Mouse (Mus musculus): ENCODE measurements around the gene Tecr. TPM values are rescaled to one million over a fixed set of nuclear protein-coding genes. Genes with fewer than 3 reads are reported as not detected.

Gene Tecr
- polyA plus RNA-seq, 1 experiment from 2014 or later, result 712 TPM

GRCm38 (mm10) chr8:83593325-83594166, 14.2 kb downstream of the Tecr start:
- peak overlapping the region; percentile 62 for H3K4me2 ChIP-seq (replicated peaks)
- H3K27me3 ChIP-seq, result no peaks in the 10 kb centered on the region
- peak overlapping the region; percentile 58 for H3K4me3 ChIP-seq
- no peaks in the 10 kb centered on the region for H3K9me3 ChIP-seq
- H3K27ac ChIP-seq (replicated peaks), result peak overlapping the region; percentile 93
- ATAC-seq (replicated peaks), result no peak
- peaks cover 46% of the 10 kb centered on the region for H3K4me1 ChIP-seq
- peak overlapping the region; percentile 86 for H3K9ac ChIP-seq (replicated peaks)
- 5% methylated on average over 22 of the region's 22 CpGs for WGBS
- H3K36me3 ChIP-seq, result 0 out of 2 replicates have a peak, but pooled peaks cover 4% of the 10 kb centered on the region

DNA sequence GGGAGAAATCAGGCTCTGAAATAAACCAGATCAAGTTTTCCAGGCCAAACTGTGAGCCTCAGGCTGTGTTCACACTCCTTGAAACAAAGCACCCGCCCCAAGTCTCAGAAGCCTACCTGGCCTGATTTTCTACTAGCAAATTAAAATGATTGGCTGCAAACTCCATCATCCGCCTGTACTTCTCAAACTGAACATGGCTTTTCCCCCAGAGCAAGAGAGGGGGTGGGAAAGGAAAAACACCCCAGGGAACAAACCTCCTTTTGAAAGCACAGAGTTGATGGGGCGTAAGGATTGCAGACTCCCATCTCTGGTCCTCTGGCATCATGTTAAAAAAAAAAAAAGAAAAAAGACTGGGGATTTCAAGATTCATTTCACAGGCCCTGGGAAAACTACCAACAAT, 15.1 kb downstream of the Tecr start:
- no peak for ATAC-seq (replicated peaks)
- 50% methylated on average over 3 of the region's 3 CpGs for WGBS
- peak overlapping the region; percentile 86 for H3K9ac ChIP-seq (replicated peaks)
- H3K36me3 ChIP-seq, result 0 out of 2 replicates have a peak, but pooled peaks cover 4% of the 10 kb centered on the region
- no peaks in the 10 kb centered on the region for H3K27me3 ChIP-seq
- H3K9me3 ChIP-seq, result no peaks in the 10 kb centered on the region
- H3K27ac ChIP-seq (replicated peaks), result 0 out of 2 replicates have a peak overlapping the region, but pooled peaks have one; percentile 15
- peaks cover 54% of the 10 kb centered on the region for H3K4me1 ChIP-seq
- peak overlapping the region; percentile 62 for H3K4me2 ChIP-seq (replicated peaks)
- peak overlapping the region; percentile 58 for H3K4me3 ChIP-seq

- Histone ChIP-seq H3K4me3 (no peak overlapping the region), H3K4me1 (peaks cover 60% of the 10 kb centered on the region), H3K27me3 (no peaks in the 10 kb centered on the region), H3K27ac (replicated peaks) (no peak overlapping the region), H3K9ac (replicated peaks) (no peak overlapping the region), H3K9me3 (no peaks in the 10 kb centered on the region), H3K36me3 (0 out of 2 replicates have a peak, but pooled peaks cover 8% of the 10 kb centered on the region), H3K4me2 (replicated peaks) (no peak overlapping the region)
- WGBS, result 82% methylated on average over 7 of the region's 7 CpGs
- ATAC-seq (replicated peaks), result no peak
Measured at GRCm38 (mm10) chr8:83590488-83591023, 17.2 kb downstream of the Tecr start.

- Histone ChIP-seq H3K4me1 (peaks cover 57% of the 10 kb centered on the region), H3K9me3 (no peaks in the 10 kb centered on the region), H3K27ac (replicated peaks) (no peak overlapping the region), H3K4me3 (no peak overlapping the region), H3K27me3 (no peaks in the 10 kb centered on the region), H3K36me3 (0 out of 2 replicates have a peak, but pooled peaks cover 12% of the 10 kb centered on the region), H3K9ac (replicated peaks) (no peak overlapping the region), H3K4me2 (replicated peaks) (no peak overlapping the region)
- no peak for ATAC-seq (replicated peaks)
- WGBS, result 93% methylated on average over 5 of the region's 5 CpGs
Measured at GRCm38 (mm10) chr8:83588886-83589285, 18.9 kb downstream of the Tecr start.

GRCm38 (mm10) chr8:83587644-83588043, 20.1 kb downstream of the Tecr start:
- 89% methylated on average over 6 of the region's 6 CpGs for WGBS
- H3K4me1 ChIP-seq, result peaks cover 50% of the 10 kb centered on the region

GRCm38 (mm10) chr8:83585333-83585732, 22.4 kb downstream of the Tecr start:
- Histone ChIP-seq H3K27ac (replicated peaks) (no peak overlapping the region), H3K9me3 (no peaks in the 10 kb centered on the region), H3K4me2 (replicated peaks) (no peak overlapping the region), H3K27me3 (no peaks in the 10 kb centered on the region), H3K9ac (replicated peaks) (no peak overlapping the region), H3K4me1 (peaks cover 34% of the 10 kb centered on the region), H3K36me3 (0 out of 2 replicates have a peak, but pooled peaks cover 16% of the 10 kb centered on the region), H3K4me3 (no peak overlapping the region)
- WGBS, result 84% methylated on average over 3 of the region's 3 CpGs
- no peak for ATAC-seq (replicated peaks)

More at GRCm38 (mm10) chr8:83587644-83588043, 20.1 kb downstream of the Tecr start:
- H3K27ac ChIP-seq (replicated peaks), result no peak overlapping the region
- H3K9ac ChIP-seq (replicated peaks), result no peak overlapping the region
- 0 out of 2 replicates have a peak, but pooled peaks cover 16% of the 10 kb centered on the region for H3K36me3 ChIP-seq
- H3K4me2 ChIP-seq (replicated peaks), result no peak overlapping the region
- no peaks in the 10 kb centered on the region for H3K9me3 ChIP-seq
- no peak for ATAC-seq (replicated peaks)
- no peaks in the 10 kb centered on the region for H3K27me3 ChIP-seq
- H3K4me3 ChIP-seq, result no peak overlapping the region

- H3K4me1 ChIP-seq, result peaks cover 29% of the 10 kb centered on the region
- H3K4me2 ChIP-seq (replicated peaks), result no peak overlapping the region
- 0 out of 2 replicates have a peak, but pooled peaks cover 14% of the 10 kb centered on the region for H3K36me3 ChIP-seq
- H3K9me3 ChIP-seq, result no peaks in the 10 kb centered on the region
- no peak for ATAC-seq (replicated peaks)
- no peak overlapping the region for H3K27ac ChIP-seq (replicated peaks)
- H3K4me3 ChIP-seq, result no peak overlapping the region
- WGBS, result 96% methylated on average over 1 of the region's 1 CpGs
- no peak overlapping the region for H3K9ac ChIP-seq (replicated peaks)
- H3K27me3 ChIP-seq, result no peaks in the 10 kb centered on the region
Measured at GRCm38 (mm10) chr8:83584771-83585170, 23.0 kb downstream of the Tecr start.

DNA sequence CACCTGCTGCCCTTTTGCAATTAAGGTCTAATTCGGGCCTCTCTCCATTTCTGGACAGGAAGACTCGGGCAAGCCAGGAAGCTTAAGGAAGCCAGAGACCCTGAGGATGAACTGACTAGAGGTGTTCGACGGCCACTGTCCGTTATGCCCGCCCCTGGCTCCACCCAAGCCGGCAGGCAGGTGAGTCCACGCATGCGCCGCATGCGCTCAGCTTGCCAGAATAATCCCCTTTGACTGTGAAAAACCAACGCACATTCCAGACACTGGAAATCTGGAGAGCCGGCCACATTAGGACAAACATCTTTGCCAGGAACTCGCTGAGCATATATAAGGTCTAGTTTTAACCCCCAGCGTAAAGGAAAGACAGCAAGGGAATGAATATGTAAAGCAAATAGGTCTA, 24.5 kb downstream of the Tecr start:
- Histone ChIP-seq H3K4me1 (peaks cover 28% of the 10 kb centered on the region), H3K4me2 (replicated peaks) (no peak overlapping the region), H3K27me3 (no peaks in the 10 kb centered on the region), H3K9me3 (no peaks in the 10 kb centered on the region), H3K36me3 (0 out of 2 replicates have a peak, but pooled peaks cover 11% of the 10 kb centered on the region), H3K9ac (replicated peaks) (no peak overlapping the region), H3K27ac (replicated peaks) (no peak overlapping the region), H3K4me3 (no peak overlapping the region)
- ATAC-seq (replicated peaks), result no peak
- 86% methylated on average over 15 of the region's 15 CpGs for WGBS

- Histone ChIP-seq H3K4me2 (replicated peaks) (no peak overlapping the region), H3K4me3 (no peak overlapping the region), H3K9ac (replicated peaks) (no peak overlapping the region), H3K4me1 (peaks cover 26% of the 10 kb centered on the region), H3K9me3 (no peaks in the 10 kb centered on the region), H3K36me3 (0 out of 2 replicates have a peak, but pooled peaks cover 9% of the 10 kb centered on the region), H3K27ac (replicated peaks) (no peak overlapping the region), H3K27me3 (no peaks in the 10 kb centered on the region)
- WGBS, result 82% methylated on average over 8 of the region's 8 CpGs
- no peak for ATAC-seq (replicated peaks)
Measured at GRCm38 (mm10) chr8:83582226-83582625, 25.5 kb downstream of the Tecr start.

DNA sequence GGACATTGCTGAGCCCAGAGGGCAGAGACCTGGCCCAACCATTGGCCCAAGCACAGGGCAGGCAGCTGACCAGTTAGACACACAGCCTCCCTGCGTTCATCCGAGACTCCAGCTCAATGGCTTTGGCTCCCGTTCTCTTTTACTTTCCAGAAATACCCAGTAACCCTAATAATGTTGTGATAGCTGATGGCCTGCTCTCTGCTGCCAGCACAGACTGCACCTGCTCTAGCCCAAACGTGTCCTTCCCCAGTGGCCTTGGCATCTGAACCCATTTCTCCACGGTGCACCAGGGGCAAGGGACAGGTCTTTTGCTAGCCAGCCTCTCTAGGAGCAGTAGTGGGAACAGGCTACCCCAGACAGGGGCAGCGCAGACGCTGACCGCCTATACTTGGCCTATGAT, 26.9 kb downstream of the Tecr start:
- Histone ChIP-seq H3K27me3 (no peaks in the 10 kb centered on the region), H3K4me1 (peaks cover 38% of the 10 kb centered on the region), H3K4me3 (no peak overlapping the region), H3K27ac (replicated peaks) (no peak overlapping the region), H3K36me3 (0 out of 2 replicates have a peak, but pooled peaks cover 8% of the 10 kb centered on the region), H3K9ac (replicated peaks) (no peak overlapping the region), H3K9me3 (no peaks in the 10 kb centered on the region), H3K4me2 (replicated peaks) (no peak overlapping the region)
- no peak for ATAC-seq (replicated peaks)
- 92% methylated on average over 8 of the region's 8 CpGs for WGBS

DNA sequence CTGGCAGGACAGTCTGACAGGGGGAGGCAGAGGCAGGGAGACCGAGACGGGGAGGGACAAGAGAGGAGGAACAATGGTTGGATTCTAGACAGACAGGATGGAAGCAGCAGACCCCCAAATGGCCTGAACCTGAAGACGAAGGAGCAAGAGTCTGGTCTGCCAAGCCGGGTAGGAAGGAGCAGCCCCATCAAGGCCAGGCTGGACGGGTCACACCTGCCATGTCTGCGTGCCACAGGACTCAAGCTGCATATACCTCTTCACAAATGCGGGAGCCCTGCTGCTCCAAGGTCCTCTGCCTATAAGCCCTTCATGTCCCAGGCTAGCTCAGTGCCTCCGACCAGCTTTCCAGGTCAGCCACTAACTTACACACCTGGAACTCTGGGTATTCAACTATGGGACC, 28.1 kb downstream of the Tecr start:
- ATAC-seq (replicated peaks), result no peak
- Histone ChIP-seq H3K27ac (replicated peaks) (no peak overlapping the region), H3K27me3 (no peaks in the 10 kb centered on the region), H3K4me1 (peaks cover 45% of the 10 kb centered on the region), H3K9ac (replicated peaks) (0 out of 2 replicates have a peak overlapping the region, but pooled peaks have one; percentile 13), H3K9me3 (no peaks in the 10 kb centered on the region), H3K36me3 (0 out of 2 replicates have a peak, but pooled peaks cover 8% of the 10 kb centered on the region), H3K4me2 (replicated peaks) (no peak overlapping the region), H3K4me3 (no peak overlapping the region)
- WGBS, result 88% methylated on average over 8 of the region's 8 CpGs

Measured in forebrain, embryonic 15.5 days (tissue).